Comparison of ENCODE assay signal across 8 mouse cellular contexts in genomic region chr2:30782312-30783290, GRCm38 (mm10). TPM values are rescaled to one million over a fixed set of nuclear protein-coding genes. Genes with fewer than 3 reads are reported as not detected.
A peak's percentile ranks its signal among the peaks of the same experiment; 100 is the strongest.
DNase-seq lines count a peak whose midpoint lies in the region; ATAC-seq lines count a peak whose summit lies in the region.

No protein-coding gene starts in this region.

- peaks cover 74% of the 10 kb centered on the region for H3K4me1 ChIP-seq in megakaryocyte, embryonic 14.5 days
- peaks cover 27% of the 10 kb centered on the region for H3K4me1 ChIP-seq in heart, embryonic 15.5 days (replicated peaks)
- peaks cover 49% of the 10 kb centered on the region for H3K4me1 ChIP-seq in liver, embryonic 12.5 days
- peaks cover 21% of the 10 kb centered on the region for H3K4me1 ChIP-seq in stomach, embryonic 16.5 days (ENCODE audit: control insufficient read depth, insufficient read depth, low read length)

- ATAC-seq in megakaryocyte, adult 5-6 weeks (ENCODE audit: poor library complexity, severe bottlenecking) = no peak
- 0 out of 2 replicates have a peak, but pooled peaks have one; percentile 5 for ATAC-seq in heart, embryonic 15.5 days (replicated peaks; ENCODE audit: insufficient number of reproducible peaks, insufficient read depth, low FRiP score, low read depth)
- no peak for ATAC-seq in liver, embryonic 12.5 days
- ATAC-seq in stomach, embryonic 16.5 days (ENCODE audit: insufficient read depth, low FRiP score) = no peak

- peaks cover 16% of the 10 kb centered on the region for H3K36me3 ChIP-seq in megakaryocyte, embryonic 14.5 days (replicated peaks; ENCODE audit: low read length)
- H3K36me3 ChIP-seq in heart, embryonic 15.5 days = no peaks in the 10 kb centered on the region
- H3K36me3 ChIP-seq in liver, embryonic 12.5 days = no peaks in the 10 kb centered on the region
- H3K36me3 ChIP-seq in stomach, embryonic 16.5 days (ENCODE audit: control insufficient read depth, insufficient read depth, low read length) = no peaks in the 10 kb centered on the region

- peak overlapping the region; percentile 68 for H3K4me2 ChIP-seq in heart, embryonic 15.5 days
- peak overlapping the region; percentile 70 for H3K4me2 ChIP-seq in liver, embryonic 12.5 days
- peak overlapping the region; percentile 62 for H3K4me2 ChIP-seq in stomach, embryonic 16.5 days (ENCODE audit: low read depth, low read length)

- peak overlapping the region; percentile 31 for H3K4me3 ChIP-seq in megakaryocyte, embryonic 14.5 days (replicated peaks)
- peak overlapping the region; percentile 31 for H3K4me3 ChIP-seq in heart, embryonic 15.5 days
- H3K4me3 ChIP-seq in liver, embryonic 12.5 days = peak overlapping the region; percentile 32; the same call in 1 of the 2 replicates
- H3K4me3 ChIP-seq in stomach, embryonic 16.5 days (replicated peaks; ENCODE audit: low read length) = peak overlapping the region; percentile 32; the same call in 1 of the 2 replicates

- 72% methylated on average over 8 of the region's 8 CpGs for WGBS in heart, embryonic 15.5 days
- WGBS in liver, embryonic 12.5 days (ENCODE audit: insufficient replicate concordance) = 67% methylated on average over 8 of the region's 8 CpGs
- WGBS in stomach, embryonic 16.5 days = 69% methylated on average over 8 of the region's 8 CpGs

- peak overlapping the region; percentile 49 for H3K9ac ChIP-seq in heart, embryonic 15.5 days
- peak overlapping the region; percentile 45; the same call in 1 of the 2 replicates for H3K9ac ChIP-seq in liver, embryonic 12.5 days
- H3K9ac ChIP-seq in stomach, embryonic 16.5 days (ENCODE audit: low read length) = peak overlapping the region; percentile 73

- no peaks in the 10 kb centered on the region for H3K9me3 ChIP-seq in megakaryocyte, embryonic 14.5 days
- H3K9me3 ChIP-seq in heart, embryonic 15.5 days (replicated peaks) = no peaks in the 10 kb centered on the region
- H3K9me3 ChIP-seq in liver, embryonic 12.5 days (replicated peaks) = no peaks in the 10 kb centered on the region
- no peaks in the 10 kb centered on the region for H3K9me3 ChIP-seq in stomach, embryonic 16.5 days (replicated peaks; ENCODE audit: control insufficient read depth, low read length)

- H3K27ac ChIP-seq in heart, embryonic 15.5 days = peak overlapping the region; percentile 63
- H3K27ac ChIP-seq in liver, embryonic 12.5 days = peak overlapping the region; percentile 47; the same call in 1 of the 2 replicates
- peak overlapping the region; percentile 87 for H3K27ac ChIP-seq in stomach, embryonic 16.5 days (ENCODE audit: low read length)

- peaks cover 21% of the 10 kb centered on the region for H3K27me3 ChIP-seq in megakaryocyte, embryonic 14.5 days (replicated peaks)
- no peaks in the 10 kb centered on the region for H3K27me3 ChIP-seq in heart, embryonic 15.5 days
- H3K27me3 ChIP-seq in liver, embryonic 12.5 days (replicated peaks) = peaks cover 39% of the 10 kb centered on the region
- H3K27me3 ChIP-seq in stomach, embryonic 16.5 days (ENCODE audit: control insufficient read depth, insufficient read depth, low read length) = no peaks in the 10 kb centered on the region

- DNase-seq in ovary, adult 18-20 months (ENCODE audit: low spot score) = no peak
- no peak for DNase-seq in left cerebral cortex, adult 18-20 months (ENCODE audit: low spot score in 2 of 2)
- no peak for DNase-seq in layer of hippocampus, adult 8-10 months (ENCODE audit: low spot score in 2 of 2)

RNA-seq across cellular contexts. Expression of gene 1700001O22Rik, which starts 20.9 kb away (rescaled TPM):
- polyA plus RNA-seq in megakaryocyte, embryonic 14.5 days (2012; ENCODE audit: insufficient read depth, low replicate concordance) = not detected in 2 replicates
- total RNA-seq in megakaryocyte, adult 5-6 weeks (2015) = not detected in 2 replicates
- 0.45 TPM in 1 of 2 replicates, not detected in the other for total RNA-seq in megakaryocyte, adult 5-6 weeks (2017)
- 2.1 and 2.6 TPM in 2 replicates for polyA plus RNA-seq in heart, embryonic 15.5 days (2015; fragmentation: Nextera tagmentation; extraction: Ambion mirVana)
- polyA plus RNA-seq in liver, embryonic 12.5 days (2016; fragmentation: Nextera tagmentation; extraction: Ambion mirVana) = 0.18 and 0.19 TPM in 2 replicates
- 1.5 and 1.7 TPM in 2 replicates for polyA plus RNA-seq in stomach, embryonic 16.5 days (2015; fragmentation: Nextera tagmentation; extraction: Ambion mirVana)
- 1 to 10 TPM; 8.2 to 8.4 TPM for total RNA-seq in left cerebral cortex, adult 18-20 months (2021)
- 10 to 100 TPM in 1 of 4 experiments, 1 to 10 TPM in 3; 6.1 to 12.4 (median 7.1) TPM for total RNA-seq in layer of hippocampus, adult 8-10 months (2022)

RNA-seq across cellular contexts. Expression of gene Ntmt1, which starts 25.0 kb away (rescaled TPM):
- 10.3 and 36.9 TPM in 2 replicates for polyA plus RNA-seq in megakaryocyte, embryonic 14.5 days (2012; ENCODE audit: insufficient read depth, low replicate concordance)
- 4.1 and 9.5 TPM in 2 replicates for total RNA-seq in megakaryocyte, adult 5-6 weeks (2015)
- 7.9 TPM in 2 replicates for total RNA-seq in megakaryocyte, adult 5-6 weeks (2017)
- 75.8 and 77.2 TPM in 2 replicates for polyA plus RNA-seq in heart, embryonic 15.5 days (2015; fragmentation: Nextera tagmentation; extraction: Ambion mirVana)
- 45.4 and 48.6 TPM in 2 replicates for polyA plus RNA-seq in liver, embryonic 12.5 days (2016; fragmentation: Nextera tagmentation; extraction: Ambion mirVana)
- 71.5 and 80.0 TPM in 2 replicates for polyA plus RNA-seq in stomach, embryonic 16.5 days (2015; fragmentation: Nextera tagmentation; extraction: Ambion mirVana)
- 10 to 100 TPM; 32.9 to 34.1 TPM for total RNA-seq in left cerebral cortex, adult 18-20 months (2021)
- total RNA-seq in layer of hippocampus, adult 8-10 months (2022) = 10 to 100 TPM; 29.6 to 33.4 (median 32.3) TPM

RNA-seq across cellular contexts. Expression of gene Asb6, which starts 47.5 kb away (rescaled TPM):
- polyA plus RNA-seq in megakaryocyte, embryonic 14.5 days (2012; ENCODE audit: insufficient read depth, low replicate concordance) = 14.8 and 21.5 TPM in 2 replicates
- total RNA-seq in megakaryocyte, adult 5-6 weeks (2015) = 4.3 and 6.1 TPM in 2 replicates
- total RNA-seq in megakaryocyte, adult 5-6 weeks (2017) = 12.6 and 17.1 TPM in 2 replicates
- 17.2 and 22.4 TPM in 2 replicates for polyA plus RNA-seq in heart, embryonic 15.5 days (2015; fragmentation: Nextera tagmentation; extraction: Ambion mirVana)
- 41.0 and 41.7 TPM in 2 replicates for polyA plus RNA-seq in liver, embryonic 12.5 days (2016; fragmentation: Nextera tagmentation; extraction: Ambion mirVana)
- polyA plus RNA-seq in stomach, embryonic 16.5 days (2015; fragmentation: Nextera tagmentation; extraction: Ambion mirVana) = 28.0 and 30.0 TPM in 2 replicates
- 10 to 100 TPM; 41.0 to 43.1 TPM for total RNA-seq in left cerebral cortex, adult 18-20 months (2021)
- total RNA-seq in layer of hippocampus, adult 8-10 months (2022) = 10 to 100 TPM; 35.2 to 39.2 (median 37.5) TPM

RNA-seq across cellular contexts. Expression of gene Prrx2, which starts 52.2 kb away (rescaled TPM):
- not detected in 2 replicates for polyA plus RNA-seq in megakaryocyte, embryonic 14.5 days (2012; ENCODE audit: insufficient read depth, low replicate concordance)
- total RNA-seq in megakaryocyte, adult 5-6 weeks (2015) = not detected in 2 replicates
- total RNA-seq in megakaryocyte, adult 5-6 weeks (2017) = not detected in 2 replicates
- 14.1 and 20.1 TPM in 2 replicates for polyA plus RNA-seq in heart, embryonic 15.5 days (2015; fragmentation: Nextera tagmentation; extraction: Ambion mirVana)
- polyA plus RNA-seq in liver, embryonic 12.5 days (2016; fragmentation: Nextera tagmentation; extraction: Ambion mirVana) = 2.5 and 4.1 TPM in 2 replicates
- polyA plus RNA-seq in stomach, embryonic 16.5 days (2015; fragmentation: Nextera tagmentation; extraction: Ambion mirVana) = 3.5 and 3.9 TPM in 2 replicates
- total RNA-seq in left cerebral cortex, adult 18-20 months (2021) = 1 to 10 TPM; 2.1 to 2.8 TPM
- 1 to 10 TPM in 3 of 4 experiments, under 1 TPM in 1; 0.94 to 3.9 (median 1.9) TPM for total RNA-seq in layer of hippocampus, adult 8-10 months (2022)
